Mouse (Mus musculus) Muller cell, postnatal 12 days (primary cell): ENCODE data around the gene Emp2.
A peak's percentile ranks its signal among the peaks of the same experiment; 100 is the strongest.
"Not testable (repeated sequence)": the region's sequence is repeated elsewhere in the genome, so short reads cannot be mapped to it uniquely, and the experiment has no call there.

Experiments used
- DNase-seq: peaks from one replicate; pipeline ENCODE4 v3.0.0-alpha.2; 2015; ENCODE audit errors: inconsistent ontology term

The Emp2 gene

DNA sequence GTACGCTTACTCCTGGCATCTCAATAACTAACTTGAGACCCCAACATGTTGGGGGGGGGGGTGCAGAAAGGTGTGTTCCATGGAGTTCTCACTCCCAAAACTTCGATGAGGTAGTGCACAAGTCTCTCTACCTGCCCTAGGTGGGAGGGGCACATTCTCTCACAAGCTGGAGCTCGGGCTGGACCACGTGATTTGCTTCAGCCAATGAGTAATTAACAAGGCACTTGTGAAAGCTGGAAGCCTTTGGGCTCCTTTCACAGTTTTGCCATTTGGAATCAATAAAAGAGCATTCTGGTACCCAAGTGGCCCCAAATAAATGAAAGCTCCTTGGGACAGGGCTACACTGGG lies 3.4 kb upstream of the Emp2 start:
- DNase-seq: no peak

DNA sequence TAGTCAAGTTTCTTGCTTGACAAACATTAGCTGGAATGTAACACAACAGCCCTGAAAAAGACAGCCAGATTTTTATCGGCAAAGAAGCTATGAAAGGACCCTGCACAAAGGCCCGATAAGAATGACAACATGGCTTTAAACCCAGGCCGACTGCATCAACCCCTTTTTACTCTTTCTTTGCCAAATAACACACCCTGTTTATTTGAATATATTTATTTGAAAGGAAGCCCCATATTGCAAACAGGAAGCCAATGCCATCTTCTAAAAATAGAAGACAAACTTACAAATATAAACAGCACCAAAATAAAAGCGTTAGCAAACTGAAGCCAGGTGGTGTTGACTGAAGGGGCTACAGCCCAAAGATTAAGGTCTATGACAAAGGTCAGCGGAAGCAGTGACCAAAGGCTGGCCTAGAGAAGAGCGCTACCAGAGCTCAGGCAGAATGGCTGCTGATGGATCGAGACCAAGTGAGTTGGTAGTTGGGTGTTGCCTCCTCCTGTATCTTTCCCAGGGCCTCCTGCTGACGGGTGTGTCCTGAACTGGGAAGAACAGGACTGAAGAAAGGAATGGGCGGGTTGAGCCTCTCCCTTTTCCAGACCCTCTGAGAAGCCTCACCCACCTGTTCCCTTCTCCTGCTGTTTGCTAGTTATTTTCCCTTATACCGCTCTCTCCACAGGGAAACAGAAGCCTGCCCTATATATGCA lies 2.9 kb upstream of the Emp2 start:
- DNase-seq: no peak

GRCm38 (mm10) chr16:10313226-10313625 lies 542 bp downstream of the Emp2 start:
- no peak for DNase-seq

DNA sequence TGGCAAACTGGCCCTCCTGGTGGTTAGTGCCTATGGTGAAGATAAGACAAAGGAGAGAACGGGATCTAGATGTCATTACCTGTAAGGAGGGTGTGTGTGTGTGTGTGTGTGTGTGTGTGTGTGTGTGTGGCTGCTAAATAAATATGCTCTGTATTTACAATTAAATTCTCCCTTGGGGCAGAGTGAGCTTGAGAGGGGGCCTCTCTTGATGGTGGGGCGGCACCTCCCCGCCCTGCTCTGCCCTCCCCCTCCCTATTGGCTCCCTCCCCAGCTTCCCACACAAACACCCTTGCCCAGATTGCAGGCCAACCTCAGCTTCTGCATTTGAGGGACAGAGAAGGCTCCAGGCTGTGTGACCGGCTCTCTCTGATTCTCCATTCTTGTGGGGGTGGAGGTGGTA lies 1.8 kb downstream of the Emp2 start:
- no peak for DNase-seq

GRCm38 (mm10) chr16:10311086-10311485 lies 2.7 kb downstream of the Emp2 start:
- DNase-seq: no peak

DNA sequence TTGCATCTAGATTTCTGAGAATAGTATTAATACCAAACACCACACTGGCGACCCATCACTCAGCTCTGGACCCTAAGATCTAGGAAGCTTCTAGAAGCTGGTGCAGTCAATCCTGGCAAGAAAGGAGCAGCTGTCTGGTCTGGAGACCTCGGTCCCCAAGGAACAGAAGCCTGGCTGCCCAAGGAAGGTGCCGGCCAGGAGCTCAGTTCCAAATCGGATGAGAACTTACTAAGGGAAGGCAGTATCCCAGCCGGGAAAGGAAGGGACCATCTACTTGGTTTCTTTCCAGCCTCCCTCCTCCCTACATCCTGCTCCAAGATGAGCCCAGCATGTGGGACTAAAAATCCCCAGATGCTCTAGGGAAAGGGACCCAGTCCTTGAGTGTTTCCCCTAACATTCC lies 3.3 kb downstream of the Emp2 start:
- DNase-seq: no peak

DNA sequence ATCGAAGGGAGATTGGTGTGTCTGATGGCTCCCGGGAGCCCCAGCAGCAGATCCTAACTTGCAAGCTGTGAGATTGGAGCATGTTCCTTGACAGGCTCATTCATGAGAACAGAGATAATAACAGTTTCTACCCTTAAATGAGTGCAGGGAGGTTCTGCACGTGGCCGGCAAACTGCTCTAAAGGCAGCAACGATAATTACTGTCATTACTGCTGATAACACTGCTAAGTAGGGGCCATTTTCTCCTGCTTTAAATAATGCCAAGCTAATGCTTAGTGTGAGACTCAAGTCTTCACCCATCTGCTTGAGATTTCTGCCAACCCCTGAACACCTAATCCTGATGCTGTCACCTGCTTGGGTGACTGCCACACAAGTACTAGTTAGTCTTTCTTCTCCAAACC lies 6.4 kb downstream of the Emp2 start:
- no peak for DNase-seq

- no peak for DNase-seq
Observed at GRCm38 (mm10) chr16:10306101-10306500, 7.7 kb downstream of the Emp2 start.

DNA sequence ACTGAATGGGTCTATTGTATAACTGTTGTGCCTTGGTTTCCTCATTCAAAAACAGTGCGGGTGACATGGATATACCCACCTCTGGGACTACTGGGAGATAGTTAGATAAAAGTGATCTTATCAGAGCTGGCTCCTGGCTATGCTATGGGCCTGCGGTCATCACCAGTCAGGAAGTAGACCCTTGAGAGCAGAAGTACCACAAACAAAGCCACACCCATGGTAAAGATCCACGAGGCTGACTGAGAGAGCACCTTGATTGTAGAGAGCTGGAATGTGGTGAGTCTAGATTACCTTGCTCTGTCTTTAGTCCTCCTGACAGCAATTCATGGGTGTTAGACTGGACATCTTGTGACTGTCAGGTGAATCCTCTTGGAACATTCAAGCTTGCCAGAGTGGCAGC lies 12.4 kb downstream of the Emp2 start:
- DNase-seq: no peak

DNA sequence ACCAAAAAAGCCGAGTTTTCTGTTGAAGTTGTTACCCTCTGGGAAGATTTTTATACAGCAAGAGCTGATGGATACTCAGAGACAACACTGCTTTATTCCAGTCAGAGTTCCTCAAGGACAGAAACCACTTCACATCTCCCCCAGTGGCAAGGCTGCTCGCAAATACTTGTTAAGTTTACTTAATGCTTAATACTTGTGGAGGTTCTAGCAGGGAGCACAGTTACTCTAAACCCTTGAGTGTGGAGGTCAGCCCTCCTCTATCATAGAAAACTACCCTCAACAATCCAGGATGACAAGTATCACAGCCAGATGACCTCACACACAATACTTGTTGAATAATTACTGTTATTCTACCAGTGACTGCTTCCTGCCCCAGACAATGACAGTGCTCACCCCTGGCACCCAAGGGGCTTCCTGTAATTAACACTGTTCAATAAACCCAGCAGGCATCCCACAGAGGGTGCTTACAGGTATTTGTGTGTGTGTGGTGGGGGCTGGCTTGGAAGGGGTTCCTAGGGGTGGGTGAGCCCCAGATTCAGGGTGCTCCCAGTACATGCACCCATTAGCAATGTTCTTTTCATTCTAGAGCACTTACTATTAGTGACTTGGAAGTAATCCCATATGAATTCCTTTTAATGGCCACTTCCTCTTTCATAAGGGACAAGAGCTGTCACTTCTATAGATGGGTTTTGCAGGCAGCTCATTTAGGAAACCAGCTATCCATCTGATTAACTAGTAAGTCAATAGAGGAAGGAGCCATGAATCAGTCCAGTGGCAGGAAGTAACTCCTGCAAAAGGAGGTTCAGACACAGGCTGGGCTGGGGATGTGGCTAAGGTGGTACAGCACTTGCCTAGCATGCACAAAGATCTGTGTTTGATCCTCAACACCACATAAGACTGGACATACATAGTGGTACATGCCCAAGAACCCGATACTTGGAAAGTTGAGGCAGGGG lies 13.3 kb downstream of the Emp2 start:
- no peak for DNase-seq

- no peak for DNase-seq
Observed at GRCm38 (mm10) chr16:10299637-10300036, 14.1 kb downstream of the Emp2 start.

- DNase-seq: peak; percentile 25
Observed at GRCm38 (mm10) chr16:10297696-10298644, 15.8 kb downstream of the Emp2 start.

GRCm38 (mm10) chr16:10288115-10288514 lies 25.7 kb downstream of the Emp2 start:
- no peak for DNase-seq

GRCm38 (mm10) chr16:10286513-10287268 lies 27.1 kb downstream of the Emp2 start:
- DNase-seq: no peak

DNA sequence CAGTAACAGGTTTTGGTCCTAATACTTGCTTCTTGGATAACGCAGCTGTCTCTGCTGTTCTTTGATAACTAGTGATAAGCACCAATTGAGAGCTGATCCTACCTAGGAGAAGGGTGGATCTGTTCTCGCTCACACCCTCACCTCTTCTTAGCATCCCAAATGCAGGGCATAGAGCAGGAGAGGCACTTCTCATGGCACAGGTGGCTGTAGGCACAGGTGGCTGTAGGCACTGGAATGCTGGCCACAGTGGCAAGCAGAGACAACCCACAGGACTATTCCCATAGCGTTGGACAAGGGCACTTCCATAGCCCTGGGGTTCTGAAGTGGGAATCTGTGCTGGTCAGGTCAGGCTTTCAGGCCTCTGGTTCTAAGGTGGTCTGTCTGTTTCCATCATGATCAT lies 31.9 kb downstream of the Emp2 start:
- DNase-seq: no peak

DNA sequence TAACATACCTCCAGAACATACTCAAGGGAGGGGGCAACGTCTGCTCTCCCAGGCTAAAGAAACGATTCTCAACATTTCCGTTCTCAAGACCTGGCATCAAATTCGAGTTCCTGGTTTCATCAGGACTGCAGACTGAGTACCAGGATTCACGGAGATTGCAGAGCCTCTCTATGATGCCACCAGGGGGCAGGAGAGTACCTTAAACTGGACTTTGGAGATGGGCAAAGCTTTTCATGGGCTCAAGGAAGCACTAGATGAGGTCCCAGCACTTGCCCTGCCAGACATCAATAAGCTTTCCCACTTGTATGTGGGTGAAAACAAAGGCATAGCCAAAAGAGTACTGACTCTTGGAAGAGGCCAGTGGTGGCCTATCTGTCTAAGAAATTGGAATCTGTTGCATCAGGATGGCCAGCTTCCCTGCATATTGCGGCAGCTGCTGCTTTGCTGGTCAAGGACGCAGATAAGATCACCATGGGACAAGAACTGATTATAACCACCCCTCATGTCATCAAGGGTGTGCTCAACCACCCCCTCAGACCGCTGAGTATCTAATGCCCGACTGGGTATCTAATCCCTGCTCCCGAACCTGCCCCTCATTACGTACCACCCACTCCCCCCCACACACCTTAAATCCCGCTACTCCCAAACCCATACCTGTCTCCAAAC lies 33.3 kb downstream of the Emp2 start:
- peak; percentile 53 for DNase-seq

- DNase-seq: not testable (repeated sequence)
Observed at GRCm38 (mm10) chr16:10276778-10277177, 37.0 kb downstream of the Emp2 start.

DNA sequence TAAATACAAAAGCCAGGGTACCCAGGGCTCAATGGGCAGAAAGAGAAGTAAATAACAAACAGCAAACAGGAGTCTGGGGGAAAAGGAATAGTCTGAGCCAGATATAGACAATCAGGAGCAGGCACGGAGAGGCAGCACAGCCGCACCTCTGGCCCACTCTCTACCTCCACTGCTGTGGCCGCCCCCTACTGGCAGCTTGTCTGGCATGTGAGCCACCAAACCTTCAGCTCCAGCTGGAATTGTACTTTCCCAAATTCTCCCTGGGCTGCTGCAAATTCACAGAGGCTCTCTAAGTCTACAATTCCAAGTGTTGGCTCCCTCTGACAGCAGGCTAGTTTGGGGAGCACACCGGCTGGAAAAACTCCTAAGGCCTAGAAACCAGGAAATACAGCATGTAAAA lies 39.3 kb downstream of the Emp2 start:
- no peak for DNase-seq

- DNase-seq: peak; percentile 7
Observed at GRCm38 (mm10) chr16:10272256-10272655, 41.5 kb downstream of the Emp2 start.

DNA sequence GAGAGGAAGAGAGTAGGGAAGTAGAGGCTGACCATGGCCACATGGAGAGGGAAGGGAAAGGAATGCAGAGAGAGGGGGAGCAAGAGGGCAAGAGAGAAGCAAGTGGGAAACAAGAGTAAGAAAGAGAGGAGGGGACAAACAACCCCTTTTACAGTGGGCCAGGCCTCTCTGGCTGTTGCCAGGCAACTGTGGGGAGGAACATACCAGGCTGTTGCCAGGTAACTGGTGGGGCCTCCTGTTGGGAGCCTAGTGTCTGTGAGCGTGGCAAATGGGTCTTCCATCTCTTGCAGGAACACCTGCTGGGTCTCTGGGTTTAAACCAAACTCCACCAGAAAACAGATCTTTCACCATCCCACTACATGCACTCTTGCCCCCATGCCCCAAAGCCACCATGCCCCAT lies 59.8 kb downstream of the Emp2 start:
- DNase-seq: no peak

DNA sequence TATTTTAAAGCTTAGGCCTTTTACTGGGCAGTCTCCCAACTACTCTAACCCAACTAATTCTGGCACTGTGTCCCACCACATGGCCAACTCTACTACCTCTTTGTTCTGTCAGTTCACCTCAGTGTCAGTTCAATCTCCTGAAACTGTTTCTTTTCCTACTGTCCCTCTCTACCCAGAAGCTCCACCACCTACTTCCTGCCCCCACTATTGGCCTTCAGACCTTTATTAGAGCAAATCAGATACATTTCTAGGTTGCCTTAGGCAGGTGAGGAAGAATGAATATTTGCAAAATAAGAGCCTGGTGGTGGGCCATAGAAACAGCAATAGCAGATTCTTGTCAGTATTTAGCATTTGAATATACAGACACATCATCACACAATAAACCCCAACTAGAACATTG lies 77.2 kb downstream of the Emp2 start:
- DNase-seq: no peak
